Mouse (Mus musculus): ENCODE measurements around the gene Grb14. TPM values are rescaled to one million over a fixed set of nuclear protein-coding genes. Genes with fewer than 3 reads are reported as not detected.

The Grb14 gene
- total RNA-seq, 2 experiments from 2014 or later: 108 to 111 TPM

DNA sequence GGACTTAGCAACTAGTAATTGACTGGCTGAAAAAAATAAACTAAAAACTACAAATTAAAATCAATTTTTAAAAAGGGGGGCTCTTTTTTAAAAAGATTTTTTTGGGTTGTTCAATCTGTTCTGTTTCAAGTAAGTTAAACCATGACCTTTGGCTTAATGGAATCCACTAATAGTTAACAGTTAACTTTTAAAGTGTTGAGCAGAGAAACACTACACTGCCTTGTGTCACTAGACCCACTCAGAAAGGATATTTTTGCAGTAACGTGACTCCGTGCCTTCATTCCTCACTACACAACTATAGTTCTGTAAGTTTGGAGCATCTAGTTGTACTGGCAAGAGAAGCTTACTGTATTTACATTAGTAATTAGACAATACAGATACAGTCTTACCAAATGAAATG, 50.2 kb downstream of the Grb14 start:
- no peak for DNase-seq

DNA sequence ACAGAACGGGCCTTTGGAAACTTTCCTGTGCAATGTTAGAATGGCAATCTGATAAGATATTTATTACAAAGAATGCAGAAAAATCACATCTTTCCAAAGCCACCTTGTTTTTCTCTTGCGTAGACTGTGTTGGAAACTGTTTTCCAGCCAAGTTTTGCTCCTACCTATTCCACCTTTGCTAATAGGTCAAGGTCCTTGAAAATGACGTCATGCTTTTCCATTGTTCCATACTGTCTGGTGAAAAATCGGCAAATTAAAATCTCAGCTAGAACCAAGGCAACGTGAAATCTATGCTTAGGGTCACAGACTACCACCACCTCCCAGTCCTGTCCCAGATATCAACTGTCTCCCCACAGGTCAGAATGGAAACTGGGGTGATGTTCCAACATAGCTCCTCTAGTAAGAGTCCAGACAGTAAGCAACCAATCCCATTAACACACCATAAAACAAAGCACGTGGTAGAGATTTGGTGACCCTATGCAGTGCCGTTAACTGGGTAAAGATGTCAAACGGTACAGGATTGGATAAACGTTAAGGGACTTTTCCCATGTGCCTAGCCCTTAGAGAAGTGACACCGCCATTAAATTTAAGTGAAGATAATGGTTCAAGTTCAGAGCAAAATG, 50.9 kb downstream of the Grb14 start:
- no peak for DNase-seq

DNA sequence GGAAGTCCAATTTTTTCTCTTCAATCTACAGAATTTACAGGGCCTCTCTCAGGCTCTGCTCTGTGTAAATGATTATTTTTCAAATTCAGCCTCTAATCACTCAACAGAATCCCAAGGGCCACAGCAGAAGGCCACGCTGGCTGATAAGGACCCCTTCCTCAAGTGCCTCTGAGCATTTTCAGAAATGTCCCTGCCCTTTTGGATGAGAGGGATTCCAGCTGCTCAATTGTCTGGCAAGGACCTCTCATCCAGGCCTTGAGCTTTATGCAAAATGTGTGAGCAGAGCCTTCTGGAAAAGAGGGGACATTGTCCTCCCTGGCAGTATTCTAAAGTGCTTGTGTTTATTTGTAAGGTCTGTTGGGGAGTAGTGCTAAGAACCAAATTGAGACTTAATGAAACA, 51.7 kb downstream of the Grb14 start:
- peak; percentile 20 for DNase-seq

DNA sequence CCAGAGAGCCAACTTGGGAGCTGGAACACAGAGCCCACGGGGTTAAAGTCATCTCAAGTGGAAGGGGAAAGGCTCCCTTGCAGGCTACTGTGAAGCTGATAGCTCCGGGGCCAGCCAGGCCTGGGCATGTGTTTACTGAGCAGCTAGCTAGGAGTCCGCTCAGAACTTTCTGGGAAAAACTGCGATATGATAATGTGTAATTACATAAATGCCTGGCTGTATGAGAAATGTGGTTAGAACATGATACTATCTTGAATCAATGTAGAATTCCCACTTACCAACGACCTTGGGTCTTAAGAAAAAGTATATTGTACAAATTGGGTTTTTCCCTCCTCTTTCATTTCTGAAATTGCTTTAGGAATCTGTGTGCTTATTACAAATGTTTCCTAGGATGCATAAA, 53.0 kb downstream of the Grb14 start:
- no peak for DNase-seq

DNA sequence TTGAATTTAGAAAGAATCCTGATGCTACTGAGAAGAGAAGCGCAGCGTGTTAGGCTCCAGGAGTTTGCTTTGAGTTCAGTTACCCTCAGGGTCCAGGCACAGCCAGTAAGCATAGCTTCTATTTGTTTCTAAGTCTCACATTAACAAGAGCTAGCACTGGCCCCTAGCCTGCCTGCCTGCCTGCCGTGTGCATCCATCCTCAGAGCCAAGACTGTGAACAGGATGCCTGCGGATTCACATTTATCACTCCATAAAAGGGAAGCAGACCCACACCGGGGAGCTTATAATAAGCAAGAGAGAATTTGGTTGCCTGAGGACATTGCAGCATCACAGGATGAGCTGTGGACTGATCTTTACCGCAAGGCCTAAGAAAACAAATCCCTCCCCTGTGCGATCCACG, 53.8 kb downstream of the Grb14 start:
- no peak for DNase-seq

DNA sequence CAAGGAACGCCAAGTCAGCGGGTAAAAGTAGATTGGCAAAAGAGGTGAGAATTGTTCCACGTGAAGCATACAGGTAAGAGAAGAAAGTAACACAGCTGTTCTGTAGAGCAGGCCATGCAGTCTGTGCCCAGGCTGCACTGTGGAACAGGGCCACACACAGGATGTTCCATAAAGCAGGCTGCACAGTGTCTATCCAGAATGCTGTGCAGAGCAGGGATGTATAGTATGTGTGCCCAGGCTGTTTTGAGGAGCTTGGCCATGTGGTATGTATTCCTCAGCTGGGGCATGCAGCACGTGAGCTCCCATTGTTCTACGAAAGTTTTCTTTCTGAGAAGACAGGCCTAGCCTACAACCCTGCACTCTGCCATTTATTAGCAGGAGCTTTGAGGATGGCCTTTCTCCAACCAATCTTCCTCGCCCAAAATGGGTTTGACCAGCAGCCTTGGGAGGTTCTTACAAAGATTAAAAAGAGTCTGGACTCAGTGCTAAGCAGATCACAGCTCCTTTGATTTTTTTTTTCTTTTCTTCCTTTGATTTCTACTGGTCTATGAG, 57.8 kb downstream of the Grb14 start:
- no peak for DNase-seq

DNA sequence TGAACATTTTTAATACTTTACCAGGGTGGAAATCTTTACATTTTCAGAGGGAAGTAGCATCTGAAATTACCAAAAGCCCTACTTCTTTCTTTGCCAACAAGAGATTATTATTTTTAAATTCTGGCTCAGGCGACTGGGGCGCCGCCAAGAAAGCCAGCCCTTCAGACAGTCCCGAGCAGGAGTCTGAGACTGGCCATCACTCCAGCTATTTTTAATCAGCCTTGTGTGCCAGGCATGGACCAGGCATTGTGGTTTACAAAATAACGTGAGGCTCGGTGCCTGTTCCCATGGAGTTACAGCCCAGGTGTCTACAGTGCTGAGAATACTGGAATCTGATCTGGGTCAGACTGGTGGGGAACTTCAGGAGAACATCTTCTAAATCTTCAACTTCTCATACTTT, 58.5 kb downstream of the Grb14 start:
- peak; percentile 72 for DNase-seq

DNA sequence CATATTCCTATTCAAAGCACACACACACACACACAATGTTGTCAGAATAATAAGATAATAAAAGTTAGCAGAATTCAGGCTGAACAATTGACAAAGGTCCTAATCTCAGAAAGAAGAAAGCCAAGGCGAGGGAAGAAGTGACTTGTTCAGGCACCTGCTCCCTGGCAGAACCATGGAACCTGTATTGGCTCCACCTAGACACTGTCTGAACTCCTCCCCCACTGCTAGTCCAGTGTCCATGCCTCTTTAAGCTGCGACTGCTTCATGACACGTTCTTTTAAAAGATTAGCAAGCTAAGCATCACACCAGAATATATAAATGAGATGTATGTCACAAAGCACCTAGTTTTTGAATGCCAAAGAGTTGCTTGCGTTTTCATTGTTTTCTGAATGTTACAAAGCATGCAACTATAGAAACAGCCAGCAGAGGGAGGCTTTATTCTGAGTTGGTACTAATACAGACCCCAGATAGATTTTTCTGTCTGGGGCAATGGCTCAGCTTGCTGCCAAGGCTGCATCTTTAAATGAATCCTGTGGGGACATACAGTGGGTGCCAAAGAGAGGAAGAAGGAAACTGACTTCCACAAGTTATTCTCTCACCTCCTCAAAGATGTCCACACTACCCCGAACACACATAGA, 59.4 kb downstream of the Grb14 start:
- DNase-seq: peak; percentile 54

DNA sequence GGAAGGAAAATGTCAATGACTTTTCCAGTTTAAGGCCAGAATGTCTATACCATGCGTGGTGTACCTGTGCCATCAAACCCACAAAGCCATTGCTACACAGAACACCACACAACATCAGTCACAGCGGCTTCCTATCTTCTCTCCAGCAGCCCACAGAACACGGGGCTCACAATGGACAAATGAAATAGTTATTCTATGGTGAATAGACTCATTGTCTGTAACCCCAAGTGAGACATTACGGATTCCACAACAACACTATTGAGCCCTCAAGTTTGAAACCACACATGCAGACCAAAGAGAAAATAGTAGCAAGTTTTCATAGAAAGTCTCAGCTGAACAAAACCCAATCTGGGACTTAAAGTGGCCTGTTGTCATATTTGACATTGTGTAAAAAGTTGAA, 62.6 kb downstream of the Grb14 start:
- no peak for DNase-seq

DNA sequence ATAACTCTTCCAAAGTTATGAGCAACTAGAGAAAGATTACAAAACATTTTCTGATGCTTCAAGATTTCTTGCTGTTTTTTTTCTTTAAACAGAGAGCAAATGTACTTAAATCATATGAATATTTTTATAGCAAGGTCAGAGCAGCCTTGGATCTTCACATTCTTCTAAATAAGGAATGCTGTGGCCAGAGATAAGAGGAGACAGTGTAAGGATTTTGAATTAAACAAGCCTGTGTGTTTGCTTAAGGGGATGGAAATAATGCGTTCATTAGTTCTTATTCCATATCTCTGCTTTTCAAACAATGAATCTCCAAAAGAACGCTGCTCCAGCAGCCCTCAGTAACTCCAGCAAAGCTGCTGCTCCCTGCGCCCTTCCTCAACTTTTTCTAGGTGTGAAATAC, 63.4 kb downstream of the Grb14 start:
- DNase-seq: no peak

DNA sequence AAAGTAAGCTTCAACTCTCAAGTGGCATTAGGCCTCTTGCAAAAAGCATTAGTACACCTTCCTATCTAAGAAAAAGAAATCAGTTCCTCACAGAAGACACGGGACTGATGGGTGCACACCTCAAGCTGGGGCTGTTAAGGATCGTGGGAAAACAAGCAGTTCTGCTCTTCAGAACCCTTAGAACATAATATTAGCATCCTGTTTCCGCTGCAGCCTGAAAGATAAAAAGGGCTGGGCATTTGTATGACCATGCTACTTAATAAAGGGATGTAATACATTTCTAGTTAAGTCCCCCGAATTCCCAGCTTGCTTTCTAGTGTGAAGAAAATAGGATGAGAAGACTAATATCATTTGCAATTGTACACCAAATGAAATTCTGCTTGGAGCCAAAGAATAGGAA, 65.1 kb downstream of the Grb14 start:
- no peak for DNase-seq

DNA sequence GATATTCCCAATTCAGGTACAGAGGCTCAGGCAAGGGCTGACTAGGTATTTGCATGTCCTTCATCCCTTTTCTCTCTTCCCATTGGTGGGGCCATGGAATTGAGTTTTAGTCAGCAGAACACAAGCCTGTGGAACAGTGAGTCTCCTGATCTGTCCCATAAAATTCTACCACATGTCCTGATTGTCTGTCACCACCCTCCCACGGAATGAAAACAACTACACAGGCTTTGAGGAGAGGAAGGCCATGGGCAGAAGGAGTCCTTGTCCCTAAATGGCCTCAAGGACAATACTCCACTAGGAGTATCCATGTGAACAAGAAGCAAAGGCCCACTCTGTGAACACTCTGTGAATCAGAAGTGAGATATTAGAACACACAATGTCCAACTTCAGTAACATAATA, 69.3 kb downstream of the Grb14 start:
- DNase-seq: no peak

DNA sequence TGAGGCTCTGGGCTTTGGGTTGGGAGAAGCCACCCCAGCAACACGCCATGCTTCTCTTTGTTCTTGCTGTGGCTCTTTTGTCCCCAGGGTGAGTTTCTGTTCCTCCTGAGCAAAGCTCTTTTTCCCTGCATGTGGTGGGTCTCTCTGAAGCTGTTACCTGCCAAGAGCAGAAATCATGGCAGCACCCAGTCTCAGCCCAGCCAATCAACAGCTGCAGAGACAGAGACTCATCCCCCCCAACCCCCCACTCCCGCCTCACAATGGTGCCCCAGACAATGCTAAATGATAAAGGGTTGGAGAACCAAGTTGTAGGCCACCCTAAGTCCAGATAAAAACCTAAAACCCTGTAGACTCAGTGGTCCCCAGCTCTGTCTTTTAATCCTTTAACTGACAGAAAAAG, 75.6 kb downstream of the Grb14 start:
- DNase-seq: no peak

DNA sequence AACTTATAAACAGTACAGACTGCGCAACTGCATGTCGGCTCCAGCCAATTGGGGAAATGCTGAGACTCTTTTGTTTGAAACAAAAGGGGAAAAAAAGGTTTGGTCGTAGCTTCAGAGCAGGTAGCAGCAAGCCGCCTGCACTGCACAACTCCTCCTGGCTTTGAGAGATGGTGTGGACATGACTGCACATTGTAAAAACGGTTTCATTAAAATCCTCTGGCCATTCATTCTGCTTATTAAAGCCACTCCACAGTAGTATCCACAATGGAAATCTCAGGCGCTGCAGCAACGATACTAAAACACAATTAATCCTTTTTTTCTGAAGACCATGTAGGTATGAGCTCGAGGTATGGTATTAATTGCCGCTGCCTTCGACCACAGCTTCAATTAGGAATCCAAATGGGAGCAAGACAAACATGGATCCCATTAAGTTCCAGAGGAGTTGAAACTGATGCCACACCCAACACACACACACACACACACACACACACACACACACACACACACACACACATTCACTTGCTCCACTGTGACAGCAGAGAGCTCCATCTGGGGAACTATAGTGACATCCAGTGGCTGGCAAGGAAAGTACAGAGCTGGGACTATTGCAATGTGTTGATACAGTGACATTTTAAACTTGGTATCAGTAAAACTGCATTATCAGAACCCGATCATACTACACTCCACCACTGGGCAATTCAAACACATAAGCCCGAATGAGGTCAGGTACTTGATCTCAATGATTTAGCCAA, 76.2 kb downstream of the Grb14 start:
- peak; percentile 37 for DNase-seq

DNA sequence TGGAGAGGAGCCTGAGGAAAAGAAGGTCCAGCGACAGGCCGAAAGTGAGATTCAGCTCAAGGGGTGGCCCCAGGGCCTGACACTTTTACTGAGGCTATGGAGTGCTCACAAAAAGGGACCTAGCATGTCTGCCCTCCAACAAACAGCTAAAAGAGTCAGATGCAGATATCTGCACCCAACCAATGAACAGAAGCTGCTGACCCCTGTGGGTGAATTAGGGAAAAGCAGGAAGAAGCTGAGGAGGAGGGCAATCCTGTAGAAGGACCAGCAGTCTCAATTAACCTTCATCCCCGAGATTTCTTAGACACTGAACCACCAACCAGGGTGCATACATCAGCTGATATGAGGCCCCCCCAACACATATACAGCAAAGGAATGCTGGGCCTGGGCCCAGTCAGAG, 77.3 kb downstream of the Grb14 start:
- DNase-seq: no peak

DNA sequence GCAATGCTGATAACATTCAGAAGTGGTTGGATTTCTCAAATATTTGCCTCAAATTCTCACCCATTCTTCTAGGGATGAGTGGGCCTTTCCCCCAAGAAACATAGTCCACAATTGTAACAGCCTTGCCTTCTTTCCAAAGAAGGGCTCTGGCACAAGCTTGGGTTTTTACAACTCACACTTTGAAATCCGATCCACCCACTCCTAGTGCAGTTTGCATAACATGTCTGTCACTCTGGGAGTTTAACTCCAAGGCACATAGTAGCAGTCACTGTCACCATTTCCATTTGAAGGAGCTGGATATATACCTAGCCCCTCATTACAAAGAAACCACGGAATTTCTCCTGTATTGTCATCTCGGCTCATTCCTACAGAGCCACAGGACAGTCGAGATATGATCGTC, 103.9 kb downstream of the Grb14 start:
- no peak for DNase-seq

DNA sequence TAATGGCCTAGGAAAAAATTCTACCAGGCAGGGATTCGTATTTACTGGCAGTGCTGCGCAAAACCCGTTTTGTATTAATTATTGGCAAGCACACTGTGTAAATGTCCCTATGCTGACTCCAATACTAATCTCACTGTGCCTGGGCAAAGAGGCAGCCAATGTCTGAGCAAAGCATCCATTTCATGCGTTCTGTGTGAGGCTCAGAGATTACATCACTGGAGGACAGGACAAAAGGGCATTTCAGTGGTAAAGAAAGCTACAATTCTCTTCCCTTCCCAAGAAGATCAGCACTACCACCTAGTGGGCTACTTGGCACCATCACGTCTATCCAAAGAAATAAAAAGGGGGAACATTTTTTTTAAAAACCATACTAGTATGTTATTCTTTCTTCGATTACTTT, 109.3 kb downstream of the Grb14 start:
- no peak for DNase-seq

DNA sequence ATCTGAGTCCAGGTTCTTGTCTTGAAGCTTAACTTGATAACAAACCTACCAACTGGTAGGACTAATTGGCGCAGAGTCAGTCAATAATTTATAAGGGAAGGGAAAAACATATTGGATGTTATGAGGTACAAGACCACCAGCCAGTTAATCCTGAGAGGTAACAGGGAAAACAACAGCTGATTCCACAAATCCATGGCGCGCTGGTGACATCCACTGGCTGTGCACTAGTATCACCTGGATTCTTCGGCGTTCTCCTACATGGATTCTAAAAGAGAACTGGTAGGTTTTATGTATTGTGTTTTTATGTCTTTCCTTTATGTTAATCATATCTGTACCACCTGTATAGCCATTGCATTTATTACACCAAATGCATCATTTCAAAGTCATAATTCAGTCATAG, 119.9 kb downstream of the Grb14 start:
- peak; percentile 15 for DNase-seq

DNA sequence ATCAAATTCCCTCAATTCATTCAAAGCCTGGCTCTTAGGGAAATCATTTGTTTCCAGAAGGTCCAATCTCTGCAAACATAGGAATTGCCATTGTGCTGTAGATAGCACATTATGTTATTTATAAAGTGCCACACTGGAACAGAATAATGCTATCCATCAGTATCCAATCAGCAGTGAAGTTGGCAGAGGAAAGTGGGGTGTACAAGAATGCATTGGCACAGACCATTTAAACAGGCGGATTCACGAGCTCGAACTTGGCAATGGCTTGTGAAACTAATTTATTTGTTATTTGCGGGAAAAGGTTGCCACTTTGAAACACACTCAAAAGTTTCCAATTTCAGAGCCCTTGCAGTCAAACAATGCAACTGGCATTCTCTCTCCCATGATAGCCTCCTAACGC, 126.9 kb downstream of the Grb14 start:
- DNase-seq: no peak

DNA sequence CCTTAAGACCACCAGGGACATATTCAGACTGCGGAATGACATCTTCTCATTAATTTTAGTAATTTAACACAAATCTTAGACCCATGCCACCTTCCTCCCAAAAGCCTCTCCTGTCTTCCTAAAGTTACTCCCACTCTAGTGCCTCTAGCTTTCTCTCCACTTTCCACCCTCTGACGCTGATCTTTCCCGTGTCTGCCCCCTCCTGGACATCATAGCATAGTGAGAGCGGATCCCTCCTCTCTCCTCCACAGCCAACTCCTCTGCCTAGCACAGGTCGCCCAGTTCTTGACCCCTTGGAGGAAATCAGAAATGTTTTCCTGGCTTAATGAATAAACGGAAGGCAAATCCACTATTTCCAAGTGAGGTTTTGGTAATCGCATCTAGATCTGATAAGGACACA, 131.6 kb downstream of the Grb14 start:
- no peak for DNase-seq

DNA sequence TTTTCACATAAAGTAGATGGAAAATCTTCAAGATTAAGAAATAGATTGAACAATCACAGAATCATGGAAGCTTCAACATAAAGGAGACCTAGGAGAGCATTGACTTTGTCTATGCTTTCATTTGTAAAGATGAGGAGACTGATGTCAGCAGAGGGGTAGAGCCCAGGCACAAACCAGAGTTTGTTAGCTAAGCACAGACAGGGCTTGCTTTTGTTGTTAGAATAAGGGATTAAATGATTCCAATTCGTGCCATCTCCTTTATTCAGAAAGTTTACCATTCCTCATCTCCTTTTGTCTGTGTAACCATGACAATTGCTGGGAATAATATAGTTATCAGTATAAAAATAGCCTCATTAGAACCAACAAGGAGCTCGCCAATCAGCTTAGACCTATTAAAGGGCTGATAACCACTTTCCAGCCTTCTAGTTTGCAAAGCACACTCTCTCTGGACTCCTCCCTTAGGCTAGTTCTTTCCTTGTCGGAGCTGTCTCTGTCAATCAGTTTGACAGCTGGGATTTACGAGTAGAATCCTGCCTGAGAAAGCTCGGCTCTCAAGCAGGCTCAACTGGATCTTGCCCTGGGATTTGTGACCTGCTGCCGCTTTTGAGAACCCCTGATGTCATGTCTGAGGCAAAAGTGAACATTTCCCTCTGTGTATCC, 137.6 kb downstream of the Grb14 start:
- DNase-seq: no peak

DNA sequence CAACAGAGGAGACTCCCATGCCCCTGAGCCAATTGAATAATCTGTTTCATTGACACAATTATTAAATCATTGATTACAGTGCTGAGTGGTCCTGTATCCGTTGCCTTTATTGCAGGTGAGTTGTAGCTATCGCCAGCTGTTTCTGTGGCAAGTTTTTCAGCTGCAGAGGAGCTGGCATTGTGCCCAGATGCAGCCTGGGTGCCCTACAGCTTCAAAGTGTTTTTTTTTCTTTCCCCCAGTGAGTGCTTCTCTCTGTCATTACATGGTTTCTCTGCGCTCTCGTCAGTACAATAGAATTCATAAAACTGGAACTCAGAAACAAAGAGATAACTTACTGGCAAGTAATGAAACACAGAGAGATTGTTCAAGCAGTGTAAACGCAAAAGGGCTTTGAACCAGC, 139.1 kb downstream of the Grb14 start:
- peak; percentile 28 for DNase-seq

DNA sequence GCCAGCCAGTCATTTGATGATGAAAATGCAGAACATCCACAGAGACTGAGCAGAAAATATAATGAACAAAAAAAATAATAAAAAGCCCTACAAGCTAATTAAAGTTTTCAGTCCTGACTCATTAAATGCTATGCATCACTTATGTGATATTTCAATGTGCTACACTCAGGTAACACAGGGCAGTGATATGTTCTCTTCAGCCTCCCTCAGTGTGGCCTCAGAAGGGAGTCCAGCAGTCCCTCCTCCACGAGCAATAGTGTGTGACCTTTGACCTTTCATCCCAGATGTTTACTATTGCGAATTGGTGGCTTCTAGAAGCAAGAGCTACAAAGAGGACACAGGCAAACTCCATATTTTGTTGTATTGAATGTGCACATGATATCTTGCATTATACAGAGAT, 146.5 kb downstream of the Grb14 start:
- no peak for DNase-seq

Data from heart, postnatal 4 days (tissue).